Mouse (Mus musculus): Measurements from ENCODE around the gene Ppp1r12a.

Gene Ppp1r12a

DNA sequence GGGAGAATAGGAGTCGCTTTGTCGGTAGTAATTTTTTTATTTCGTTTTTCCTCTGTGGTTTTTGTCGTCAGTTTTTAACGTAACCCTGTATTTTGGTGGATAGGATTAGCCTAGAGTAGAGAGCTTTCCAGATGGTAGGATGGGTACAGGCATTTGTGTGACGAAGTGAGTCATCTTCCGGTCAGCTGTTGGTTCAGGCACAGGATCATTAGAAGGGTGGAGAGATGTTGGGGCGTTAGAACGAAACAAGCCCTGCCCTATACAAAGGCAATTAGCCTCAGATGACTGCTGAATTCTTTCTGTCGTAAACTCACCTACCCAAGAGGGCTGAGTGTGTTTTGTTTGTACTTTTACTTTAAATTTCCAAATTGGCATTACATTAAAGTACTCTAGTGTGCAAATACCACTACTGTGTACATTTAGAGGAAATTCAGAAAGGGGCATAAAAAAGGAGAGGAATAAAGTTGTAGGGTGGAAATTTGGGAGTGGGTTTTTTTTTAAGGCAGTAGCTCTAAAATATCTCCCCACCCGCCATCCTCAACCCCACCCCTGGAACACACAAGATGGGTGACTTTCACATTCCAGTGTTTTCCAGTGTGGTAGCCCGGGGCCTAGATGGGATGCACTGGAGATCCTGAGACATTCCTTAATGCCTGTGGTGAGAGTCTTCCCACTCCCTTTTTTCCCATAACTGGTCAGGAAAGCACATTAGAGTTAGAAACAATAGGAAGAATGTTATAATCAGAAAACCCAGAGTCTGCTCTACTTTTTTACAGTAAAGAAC is 129.9 kb downstream of the Ppp1r12a start:
- no peak for DNase-seq (ENCODE audit: low spot score)

DNA sequence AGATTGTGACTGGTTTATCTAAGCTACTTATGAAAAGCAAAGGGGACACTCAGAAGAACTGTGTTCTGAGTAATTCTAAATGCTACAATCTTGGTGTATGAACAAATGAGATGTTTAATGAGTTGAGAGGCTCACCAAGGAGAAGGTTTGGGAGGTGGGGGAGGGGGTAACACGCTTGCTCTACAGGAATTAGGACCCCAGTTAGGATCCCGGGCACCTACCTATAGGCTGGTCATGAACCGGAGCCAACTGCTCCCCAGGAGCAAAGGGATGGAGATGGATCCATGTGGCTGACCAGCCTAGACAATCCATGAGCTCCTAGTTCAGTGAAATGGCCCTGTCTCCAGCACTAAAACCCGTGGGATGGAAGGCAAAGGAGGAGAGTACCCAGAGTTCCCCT is 130.7 kb downstream of the Ppp1r12a start:
- no peak for DNase-seq (ENCODE audit: low spot score)

DNA sequence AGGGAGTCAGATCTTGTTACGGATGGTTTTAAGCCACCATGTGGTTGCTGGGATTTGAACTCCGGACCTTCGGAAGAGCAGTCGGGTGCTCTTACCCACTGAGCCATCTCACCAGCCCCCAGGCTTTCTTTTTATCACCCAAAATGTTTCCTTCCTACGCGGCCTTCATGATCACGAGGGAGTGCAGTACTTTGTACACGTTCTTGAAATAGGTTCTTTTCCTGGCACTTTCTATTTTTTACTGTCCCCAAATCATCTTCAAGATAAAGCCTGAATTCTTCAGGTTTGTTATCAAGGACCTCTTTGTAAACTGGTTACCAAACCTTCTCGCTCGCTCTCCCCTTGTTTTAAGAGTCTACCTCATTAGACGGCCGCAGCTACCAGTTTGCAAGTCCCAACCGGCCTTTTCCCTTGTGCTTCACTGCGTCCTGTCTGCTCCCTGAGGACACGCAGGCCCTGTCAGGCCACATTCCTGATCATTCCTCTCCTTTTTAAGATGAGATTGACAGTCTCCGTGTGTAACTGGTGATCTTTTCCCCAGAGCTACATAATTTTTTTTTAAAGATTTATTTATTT is 131.7 kb downstream of the Ppp1r12a start:
- DNase-seq (ENCODE audit: low spot score) = no peak

DNA sequence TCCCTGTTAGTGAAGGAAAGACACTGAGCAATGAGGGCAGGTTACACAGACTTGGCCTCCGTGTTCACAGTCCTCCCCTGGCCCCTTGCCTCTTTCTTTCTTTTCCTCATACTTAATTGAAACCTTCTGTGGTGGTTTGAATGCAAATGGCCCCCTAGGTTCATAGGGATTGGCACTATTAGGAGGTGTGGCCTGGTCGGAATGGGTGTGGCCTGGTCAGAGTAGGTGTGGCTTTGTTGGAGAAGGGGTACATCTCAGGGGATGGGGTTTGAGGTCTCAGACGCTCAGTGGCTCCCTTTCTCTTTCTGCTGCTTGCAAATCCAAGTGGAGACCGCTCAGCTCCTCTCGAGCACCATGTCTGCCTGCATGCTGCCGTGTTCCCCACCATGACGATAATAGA is 132.8 kb downstream of the Ppp1r12a start:
- DNase-seq (ENCODE audit: low spot score) = no peak

DNA sequence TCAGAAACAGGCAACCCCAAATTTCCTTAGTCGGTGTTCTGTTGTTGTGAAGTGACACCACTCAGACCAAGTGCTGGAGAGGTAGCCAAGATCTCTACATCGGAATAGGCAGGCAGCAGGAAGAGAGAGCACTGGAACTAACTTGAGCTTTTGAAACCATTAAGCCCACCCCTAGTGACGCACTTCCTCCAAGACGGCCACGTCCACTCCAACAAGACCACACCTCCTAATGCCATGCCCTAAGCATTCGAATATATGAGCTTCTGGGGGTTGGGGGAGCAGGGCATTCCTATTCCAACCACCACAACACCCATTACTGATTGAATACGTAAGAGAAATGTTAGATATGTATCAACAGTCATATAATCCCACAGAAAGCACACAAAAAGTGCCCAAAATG is 134.5 kb downstream of the Ppp1r12a start:
- no peak for DNase-seq (ENCODE audit: low spot score)

DNA sequence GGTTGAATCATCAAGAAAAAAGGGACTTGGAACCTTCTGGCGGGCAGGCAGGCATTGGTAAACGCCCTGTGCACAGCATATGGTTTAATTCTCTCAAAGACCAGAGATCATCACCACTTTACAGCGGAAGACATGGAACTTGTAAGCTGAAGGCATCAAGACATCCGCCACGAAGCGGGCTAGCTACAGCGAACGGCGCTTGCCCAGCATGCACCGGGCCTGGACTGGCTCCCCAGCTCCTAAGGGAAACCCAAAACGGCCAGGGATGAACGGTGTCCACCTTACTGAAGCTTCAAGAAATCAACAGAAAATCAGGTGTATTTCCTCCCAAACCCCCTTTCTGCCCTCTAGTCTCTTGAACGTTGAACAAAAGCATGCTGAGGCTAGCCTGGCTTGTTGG is 136.3 kb downstream of the Ppp1r12a start:
- no peak for DNase-seq (ENCODE audit: low spot score)

DNA sequence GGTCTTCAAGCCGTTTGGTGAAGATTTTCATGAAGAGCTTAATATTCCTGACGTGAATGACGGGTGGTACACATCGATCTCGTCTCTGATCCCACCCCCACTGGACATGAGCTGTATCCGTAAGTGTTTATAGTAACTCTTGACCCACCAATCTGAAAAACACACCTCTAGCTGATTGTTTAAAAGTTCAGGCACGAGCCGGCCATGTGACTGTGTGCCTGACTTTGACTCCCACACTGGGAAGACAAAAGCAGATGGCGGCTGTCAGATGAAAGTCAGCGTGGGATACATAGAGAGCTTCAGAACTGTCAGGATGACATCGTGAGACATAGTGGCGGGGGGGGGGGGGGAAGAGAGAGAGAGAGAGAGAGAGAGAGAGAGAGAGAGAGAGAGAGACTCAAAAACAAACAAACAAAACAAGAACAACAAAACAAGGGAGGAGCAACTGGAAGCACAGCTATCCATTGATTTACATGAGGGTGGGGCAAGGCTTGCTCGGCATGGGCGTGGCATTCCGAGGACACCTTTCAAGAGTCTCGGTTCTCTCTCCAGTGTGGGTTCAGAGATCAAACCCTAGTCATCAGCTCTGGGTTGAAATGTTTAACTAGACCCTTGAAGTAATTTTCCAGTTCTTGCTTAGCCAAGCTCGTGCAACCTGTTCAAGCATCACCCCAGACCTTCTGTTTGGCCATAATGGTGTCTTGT is 137.0 kb downstream of the Ppp1r12a start:
- no peak for DNase-seq (ENCODE audit: low spot score)

DNA sequence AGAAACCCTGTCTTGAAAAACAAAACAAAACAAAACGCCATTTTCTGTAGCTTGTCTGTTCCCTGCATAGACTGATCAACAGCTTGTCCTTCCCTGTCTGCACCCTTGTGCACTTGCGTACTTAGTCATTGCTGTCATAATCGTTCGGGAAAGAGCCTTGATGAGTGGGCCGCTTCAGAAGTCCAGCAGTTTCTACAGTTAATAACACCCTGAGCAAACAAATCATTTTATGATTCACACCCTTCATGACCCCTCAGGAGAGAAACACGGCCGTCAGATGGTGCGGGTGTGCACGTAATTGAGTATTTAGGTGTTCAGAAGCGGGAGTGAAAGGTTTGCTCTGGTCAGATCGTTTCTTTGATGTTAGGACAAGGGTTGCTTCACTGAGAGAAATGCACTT is 137.8 kb downstream of the Ppp1r12a start:
- DNase-seq (ENCODE audit: low spot score) = no peak

DNA sequence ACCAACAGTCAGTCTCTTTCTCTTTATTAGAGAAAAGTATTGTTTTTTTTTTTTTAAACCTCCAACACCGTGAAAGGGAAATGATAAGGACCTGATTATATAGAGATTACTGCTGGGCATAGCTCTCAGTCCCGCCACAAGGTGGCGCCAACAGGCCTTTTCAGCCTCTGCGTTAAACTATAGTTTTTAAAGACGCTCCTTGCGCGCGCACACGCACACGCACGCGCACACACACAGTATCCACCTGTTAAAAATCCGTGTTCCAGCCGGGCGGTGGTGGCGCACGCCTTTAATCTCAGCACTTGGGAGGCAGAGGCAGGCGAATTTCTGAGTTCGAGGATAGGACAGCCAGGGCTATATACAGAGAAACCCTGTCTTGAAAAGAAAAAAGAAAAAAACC is 138.8 kb downstream of the Ppp1r12a start:
- peak; percentile 53 for DNase-seq (ENCODE audit: low spot score)

DNA sequence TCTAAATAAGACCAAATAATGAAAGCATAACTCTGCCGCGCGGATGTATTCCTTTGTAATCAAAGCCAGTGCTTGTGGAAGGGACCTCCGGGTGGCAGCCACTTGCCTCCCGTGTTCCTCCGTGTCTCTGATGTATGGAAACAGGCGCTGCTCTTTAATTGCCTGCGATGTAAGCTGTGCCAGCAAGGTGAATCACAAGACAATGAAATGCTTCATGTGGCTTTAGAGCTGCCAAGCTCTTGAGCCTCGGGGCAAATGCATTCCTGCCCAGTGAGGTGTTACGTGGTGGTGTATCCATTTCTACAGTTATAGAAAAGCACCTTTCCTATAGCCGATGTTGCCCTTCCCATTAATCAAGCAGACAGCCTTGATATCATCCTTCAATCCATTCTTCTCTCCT is 145.8 kb downstream of the Ppp1r12a start:
- DNase-seq (ENCODE audit: low spot score) = no peak

DNA sequence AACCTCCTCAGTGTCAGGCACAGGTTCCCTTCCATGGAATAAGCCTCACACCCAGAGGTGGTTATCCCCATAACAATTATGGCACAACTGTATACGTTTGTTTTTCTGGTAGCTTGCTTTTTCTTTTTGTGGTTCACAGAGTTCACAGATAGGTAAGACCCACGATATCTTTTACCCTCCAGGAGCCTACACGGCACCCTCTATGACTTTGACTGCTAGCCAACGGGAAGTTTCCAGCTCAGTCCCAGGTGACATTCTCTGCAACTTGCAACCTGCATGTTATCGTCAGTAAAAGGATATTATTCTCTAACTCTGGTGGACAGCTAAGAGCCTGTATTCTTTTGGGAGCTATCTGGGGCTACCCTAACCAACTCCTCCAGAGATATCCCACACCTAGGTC is 148.2 kb downstream of the Ppp1r12a start:
- DNase-seq (ENCODE audit: low spot score) = no peak

DNA sequence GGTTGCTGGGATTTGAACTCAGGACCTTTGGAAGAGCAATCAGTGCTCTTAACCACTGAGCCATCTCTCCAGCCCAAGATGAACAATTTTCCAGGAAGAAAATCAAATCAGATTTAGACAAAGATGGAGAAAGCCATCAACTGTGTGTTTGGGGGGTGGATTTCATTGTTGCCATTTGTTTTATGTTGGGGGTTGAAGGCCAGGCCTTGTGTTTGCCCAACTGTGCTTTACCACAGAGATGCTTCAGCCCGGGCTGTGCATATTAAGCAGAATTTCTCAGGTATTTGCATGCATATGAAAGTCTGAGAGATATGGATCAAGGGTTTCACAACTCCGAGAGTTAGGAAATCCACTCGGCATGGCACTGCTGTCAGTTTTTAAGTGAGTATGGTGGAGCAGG is 149.4 kb downstream of the Ppp1r12a start:
- no peak for DNase-seq (ENCODE audit: low spot score)

DNA sequence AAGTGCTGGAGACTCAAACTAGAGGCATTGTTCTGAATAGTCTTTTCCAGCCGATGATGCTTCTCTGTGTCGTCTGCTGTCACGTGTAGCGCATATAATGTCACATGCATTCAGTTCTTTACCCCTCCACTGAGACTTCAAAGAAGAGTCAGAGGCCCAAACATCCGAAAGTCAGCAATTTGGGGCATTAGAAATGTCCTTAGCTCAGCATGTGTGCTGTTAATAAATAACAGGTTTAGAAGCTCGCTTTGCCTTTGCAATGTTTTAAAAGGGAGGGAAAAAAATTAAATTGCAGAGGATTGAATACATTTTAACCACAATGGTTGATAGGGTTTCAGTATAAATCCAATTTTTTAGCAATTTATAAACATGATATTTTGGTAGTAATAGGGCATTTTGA is 151.9 kb downstream of the Ppp1r12a start:
- DNase-seq (ENCODE audit: low spot score) = no peak

DNA sequence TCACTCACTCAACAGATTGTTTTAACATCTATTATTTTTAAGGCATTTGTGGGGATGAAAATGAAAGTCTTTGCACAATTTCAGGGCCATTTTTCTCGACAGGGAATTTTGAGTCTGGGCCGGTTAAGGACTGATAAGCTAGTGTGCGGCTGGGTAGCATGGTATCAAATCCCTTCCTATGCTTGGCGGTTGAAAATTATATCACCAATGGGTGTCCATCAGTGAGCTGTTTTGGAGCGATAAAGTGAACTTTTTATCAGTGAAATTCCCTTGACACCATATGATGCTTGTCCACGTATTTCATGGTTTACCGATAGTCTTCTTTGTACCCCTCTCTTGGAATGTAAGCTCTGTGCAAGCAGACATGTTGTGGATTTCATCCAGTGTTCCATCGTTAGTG is 152.4 kb downstream of the Ppp1r12a start:
- DNase-seq (ENCODE audit: low spot score) = no peak

DNA sequence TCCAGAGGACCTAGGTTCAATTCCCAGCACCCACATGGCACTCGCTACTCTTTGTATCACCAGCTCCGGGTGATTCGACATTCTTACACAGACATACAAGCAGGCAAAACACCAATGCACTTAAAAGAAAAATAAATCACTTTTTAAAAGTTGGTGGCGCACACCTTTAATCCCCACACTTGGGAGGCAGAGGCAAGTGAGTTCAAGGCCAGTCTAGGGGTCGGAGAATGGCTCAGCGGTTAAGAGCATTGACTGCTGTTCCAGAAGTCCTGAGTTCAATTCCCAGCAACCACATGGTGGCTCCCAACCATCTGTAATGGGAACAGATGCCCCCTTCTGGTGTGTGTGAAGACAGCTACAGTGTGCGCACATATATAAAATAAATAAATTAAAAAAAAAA is 153.2 kb downstream of the Ppp1r12a start:
- DNase-seq (ENCODE audit: low spot score) = no peak

DNA sequence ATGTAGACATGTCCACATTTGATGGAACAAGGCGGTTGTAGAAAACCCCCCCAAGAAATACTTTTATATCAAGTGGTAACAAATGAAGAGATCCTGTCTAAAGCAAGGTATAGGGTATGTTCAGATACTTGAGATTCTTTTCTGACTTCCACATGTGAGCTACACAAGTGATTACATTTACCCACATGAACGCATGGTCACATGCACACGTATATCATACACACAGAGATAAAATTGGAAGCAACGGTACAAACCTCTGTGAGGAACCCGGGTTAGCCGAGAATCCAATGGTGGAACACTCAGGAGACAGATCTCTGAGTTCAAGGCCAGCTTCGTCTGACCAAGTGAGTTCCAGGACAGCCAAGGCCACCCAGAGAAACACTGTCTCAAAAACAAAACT is 166.4 kb downstream of the Ppp1r12a start:
- no peak for DNase-seq (ENCODE audit: low spot score)

DNA sequence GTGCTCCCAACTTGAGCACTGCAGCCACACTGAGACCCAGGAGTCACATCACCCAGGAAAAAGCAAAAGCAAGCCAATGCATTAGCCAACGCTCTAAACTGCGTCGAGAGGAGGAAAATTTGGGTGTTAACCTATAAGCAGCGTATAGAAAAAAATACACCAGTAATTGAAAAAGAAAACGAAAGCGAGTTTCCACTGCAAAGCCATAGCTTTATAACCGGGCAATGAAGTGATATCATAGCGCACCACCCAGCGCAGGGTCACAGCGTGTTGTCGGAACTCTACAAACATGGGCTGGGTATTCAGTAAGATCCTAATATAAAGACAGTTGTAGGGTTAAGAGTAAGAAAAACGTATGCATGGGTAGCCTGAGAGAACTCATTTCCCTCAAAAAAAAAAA is 167.0 kb downstream of the Ppp1r12a start:
- DNase-seq (ENCODE audit: low spot score) = no peak

DNA sequence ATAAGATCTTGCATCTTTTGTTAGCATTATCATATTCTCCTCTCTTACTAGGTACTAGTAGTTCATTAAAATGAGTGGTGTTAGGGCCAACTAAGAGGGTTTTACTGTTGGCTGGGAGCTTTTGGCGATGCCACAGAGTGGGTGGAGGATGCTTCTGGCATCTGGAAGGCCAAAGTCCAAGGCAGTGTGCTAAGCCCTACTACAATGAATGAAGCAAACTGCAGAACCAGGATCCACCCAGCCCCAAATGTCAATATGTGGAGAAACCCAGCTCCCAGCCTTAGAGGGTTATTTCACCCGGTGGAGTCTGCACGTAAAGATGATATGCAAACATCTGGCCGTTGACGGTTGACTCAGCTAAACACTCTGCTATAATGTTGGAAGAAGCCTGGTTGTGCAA is 167.8 kb downstream of the Ppp1r12a start:
- DNase-seq (ENCODE audit: low spot score) = no peak

DNA sequence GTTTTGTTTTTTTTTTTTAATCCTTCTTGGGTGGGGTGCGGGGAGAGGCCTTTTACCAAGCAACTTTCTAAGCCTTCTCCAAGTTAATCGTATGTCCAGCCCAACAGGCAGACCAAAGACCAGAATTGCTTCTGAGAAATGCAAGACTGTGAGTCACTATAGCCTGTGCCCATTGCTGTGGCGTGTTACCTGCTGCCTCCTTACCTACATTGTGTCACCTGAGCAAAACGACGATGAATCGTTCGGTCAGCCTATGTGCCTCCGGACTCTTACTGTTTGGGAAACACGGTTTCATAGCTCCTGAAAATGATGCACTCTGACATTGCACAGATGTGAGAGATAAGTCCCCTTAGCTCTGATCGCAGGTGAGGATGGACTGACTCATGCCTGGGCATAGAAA is 169.0 kb downstream of the Ppp1r12a start:
- DNase-seq (ENCODE audit: low spot score) = no peak

DNA sequence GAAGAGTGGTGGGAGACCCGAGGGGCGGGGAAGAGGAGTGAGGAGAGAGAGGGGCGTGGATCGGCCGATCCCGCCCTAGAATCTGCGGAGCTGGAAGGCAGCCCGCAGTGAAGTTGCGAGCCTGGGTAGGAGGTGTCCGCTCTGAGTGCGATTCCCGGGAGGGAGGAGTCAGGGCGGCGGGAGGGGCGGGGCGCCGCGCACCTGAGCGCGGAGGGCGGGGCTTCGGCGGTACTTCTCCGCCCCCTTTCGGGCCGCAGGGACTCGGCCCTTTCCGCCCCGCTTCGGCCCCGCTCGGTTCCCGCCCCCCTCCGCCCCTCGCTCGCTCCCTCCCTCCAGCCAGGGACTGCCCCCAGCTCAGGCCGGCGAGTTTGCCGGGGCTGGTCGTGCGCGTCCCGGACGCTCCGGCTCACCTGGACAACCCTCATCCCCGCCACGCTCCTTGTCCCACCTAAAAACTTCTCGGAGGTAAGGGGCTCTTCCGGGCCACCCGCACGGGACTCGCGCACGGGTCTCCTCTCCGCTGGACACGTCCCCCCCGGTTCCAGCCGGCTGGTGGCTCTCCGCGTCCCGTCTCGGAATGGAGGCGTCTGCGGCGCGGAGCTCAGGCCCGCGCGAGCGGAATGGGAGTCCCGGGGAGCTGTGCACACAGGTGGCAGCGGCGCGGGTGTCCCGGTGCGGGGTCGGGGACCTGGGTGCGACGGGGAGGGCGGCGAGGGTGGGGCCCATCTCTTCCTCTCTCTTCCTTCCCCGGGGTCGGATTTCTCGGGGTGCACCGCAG is 170.0 kb downstream of the Ppp1r12a start, which contains the start of gene Pawr:
Gene Pawr (plus strand): TSS at position 338 of the 778 bp plus-strand sequence.
- DNase-seq (ENCODE audit: low spot score) = no peak

DNA sequence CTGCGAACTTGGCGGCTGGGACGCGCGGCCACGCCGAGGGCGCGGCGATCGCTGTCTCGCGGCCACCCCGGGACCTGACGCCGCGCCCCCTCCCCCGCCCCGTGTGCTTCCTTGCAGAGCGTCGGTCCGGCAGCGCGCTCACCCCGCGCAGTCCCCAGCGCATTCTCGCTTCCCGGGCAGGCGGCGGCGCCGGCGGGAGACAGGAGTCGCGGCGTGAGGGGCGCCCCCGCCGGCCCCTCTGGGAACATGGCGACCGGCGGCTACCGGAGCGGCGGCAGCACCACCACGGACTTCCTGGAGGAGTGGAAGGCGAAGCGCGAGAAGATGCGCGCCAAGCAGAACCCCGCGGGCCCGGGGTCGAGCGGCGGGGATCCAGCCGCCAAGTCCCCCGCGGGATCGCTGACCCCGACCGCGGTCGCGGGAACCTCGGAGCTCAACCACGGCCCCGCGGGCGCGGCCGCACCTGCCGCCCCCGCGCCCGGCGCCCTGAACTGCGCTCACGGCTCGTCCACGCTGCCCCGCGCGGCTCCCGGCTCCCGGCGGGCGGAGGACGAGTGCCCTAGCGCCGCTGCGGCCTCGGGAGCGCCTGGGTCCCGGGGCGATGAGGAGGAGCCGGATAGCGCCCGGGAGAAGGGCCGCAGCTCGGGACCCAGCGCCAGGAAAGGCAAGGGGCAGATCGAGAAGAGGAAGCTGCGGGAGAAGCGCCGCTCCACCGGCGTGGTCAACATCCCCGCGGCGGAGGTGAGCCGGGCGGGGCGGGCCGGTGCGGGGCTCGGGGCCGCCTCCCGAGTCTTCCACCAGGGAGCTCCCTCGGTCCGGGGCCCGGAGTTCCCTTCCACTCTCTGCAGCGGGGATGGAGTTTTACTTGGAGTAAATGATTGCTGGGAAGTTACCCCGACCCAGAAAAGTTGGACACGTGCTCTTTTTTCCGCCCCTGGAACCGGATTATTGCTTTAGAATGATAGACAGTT is 170.9 kb downstream of the Ppp1r12a start:
- DNase-seq (ENCODE audit: low spot score) = no peak
